Mouse (Mus musculus) stomach, postnatal 0 days (tissue): ENCODE results near the gene Iqcg. TPM values are rescaled to one million over a fixed set of nuclear protein-coding genes. Genes with fewer than 3 reads are reported as not detected.

Experiments used
- ATAC-seq: fragments of 200-750 bp; cut with Nextera tagmentation; 2 replicates; pipeline ENCODE4 v1.8.0; 2017; ENCODE audit not compliant: low FRiP score, low TSS enrichment
- DNase-seq: peaks from one replicate; pipeline ENCODE4 v3.0.0-alpha.2; 2016; ENCODE audit warnings: low spot score
- H3K27ac ChIP-seq: fragments of 300-500 bp; sonication (generic); replicated peaks from 2 replicates; pipeline ENCODE4 v1.5.1; 2014; ENCODE audit warnings: mild to moderate bottlenecking, control low read depth
- H3K27me3 ChIP-seq: fragments of 300-500 bp; sonication (generic); 2 replicates; pipeline ENCODE4 v1.6.1; 2014; ENCODE audit warnings: low read length; ENCODE audit not compliant: control insufficient read depth, insufficient read depth
- H3K36me3 ChIP-seq: fragments of 300-500 bp; sonication (generic); 2 replicates; pipeline ENCODE4 v1.6.1; 2014; ENCODE audit warnings: low read length, mixed read lengths; ENCODE audit not compliant: control insufficient read depth, insufficient read depth
- H3K4me1 ChIP-seq: fragments of 300-500 bp; sonication (generic); replicated peaks from 2 replicates; pipeline ENCODE4 v1.6.1; 2014; ENCODE audit warnings: antibody characterized with exemption; ENCODE audit not compliant: control insufficient read depth, insufficient read depth
- H3K4me2 ChIP-seq: fragments of 300-500 bp; sonication (generic); replicated peaks from 2 replicates; pipeline ENCODE4 v1.6.1; 2014; ENCODE audit warnings: low read depth, mild to moderate bottlenecking, control low read depth, moderate library complexity
- H3K4me3 ChIP-seq: fragments of 300-500 bp; sonication (generic); 2 replicates; pipeline ENCODE4 v1.5.1; 2014; ENCODE audit warnings: low read depth, low read length, control low read depth
- H3K9ac ChIP-seq: fragments of 300-500 bp; sonication (generic); 2 replicates; pipeline ENCODE4 v1.6.1; 2014; ENCODE audit warnings: mild to moderate bottlenecking, low read length, control low read depth, mixed read lengths
- H3K9me3 ChIP-seq: fragments of 300-500 bp; sonication (generic); 2 replicates; pipeline ENCODE4 v1.6.1; 2016; ENCODE audit warnings: low read length; ENCODE audit not compliant: control insufficient read depth
- CTCF ChIP-seq: IDR thresholded peaks from 2 replicates; pipeline ENCODE4 v1.5.1; 2016; ENCODE audit warnings: antibody characterized with exemption, low read depth, mild to moderate bottlenecking, moderate library complexity
- EP300 ChIP-seq: optimal IDR thresholded peaks from 2 replicates; pipeline ENCODE3; 2016; ENCODE audit warnings: antibody characterized with exemption
- WGBS: fragments of 180-500 bp; shearing (Covaris S2); extraction: QIAGEN DNeasy Blood & Tissue Kit; methylation state at CpG from one replicate; pipeline ENCODE4 v1.1.7; 2014; 5-methylcytosine and 5-hydroxymethylcytosine counted together
- polyA plus RNA-seq: library from polyadenylated mRNA; unstranded; fragments of >200 nt; fragmentation: Nextera tagmentation; extraction: Ambion mirVana; gene quantifications from 2 replicates; pipeline ENCODE4 v1.2.1, GENCODE M21; 2015

Gene Iqcg
- polyA plus RNA-seq, 1 experiment from 2014 or later, result 0.98 TPM

DNA sequence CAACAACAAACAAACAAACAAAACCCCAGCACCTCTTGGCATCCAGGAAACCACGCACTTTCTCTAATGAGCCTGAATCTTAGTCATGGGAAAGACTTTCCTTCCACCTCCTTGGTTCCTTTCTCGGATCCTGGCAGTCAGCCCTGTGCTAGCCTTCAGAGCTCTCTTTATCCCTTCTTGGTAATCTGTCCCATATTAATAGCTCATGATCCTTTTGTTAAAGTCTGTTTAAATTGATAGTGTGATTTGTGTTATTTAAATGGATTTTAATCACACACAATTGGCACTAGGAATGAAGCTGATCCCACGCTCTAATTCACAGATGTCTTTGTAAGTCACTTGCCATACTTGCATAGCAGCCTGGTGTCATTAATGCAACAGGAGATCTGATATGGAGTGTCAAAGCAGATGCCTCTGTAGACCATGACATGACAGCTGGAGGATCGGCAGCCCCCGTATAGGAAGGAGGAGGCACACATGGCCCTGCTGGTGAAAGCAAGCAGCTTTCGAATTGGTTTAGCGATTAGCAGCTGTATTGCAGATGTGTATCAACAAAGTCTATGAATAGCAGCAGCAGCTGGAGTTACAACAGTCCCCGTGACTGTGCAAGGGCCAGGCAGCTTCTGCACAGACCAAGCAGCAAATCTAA lies 31.4 kb downstream of the Iqcg start:
- Histone ChIP-seq H3K4me1 (no peaks in the 10 kb centered on the region), H3K9me3 (no peaks in the 10 kb centered on the region), H3K27ac (no peak overlapping the region), H3K27me3 (no peaks in the 10 kb centered on the region), H3K4me2 (no peak overlapping the region), H3K9ac (no peak overlapping the region), H3K4me3 (no peak overlapping the region), H3K36me3 (no peaks in the 10 kb centered on the region)
- TF ChIP-seq EP300 (no peak), CTCF (no peak)
- DNase-seq (no peak), ATAC-seq (no peak)
- WGBS, result 46% methylated on average over 8 of the region's 8 CpGs

DNA sequence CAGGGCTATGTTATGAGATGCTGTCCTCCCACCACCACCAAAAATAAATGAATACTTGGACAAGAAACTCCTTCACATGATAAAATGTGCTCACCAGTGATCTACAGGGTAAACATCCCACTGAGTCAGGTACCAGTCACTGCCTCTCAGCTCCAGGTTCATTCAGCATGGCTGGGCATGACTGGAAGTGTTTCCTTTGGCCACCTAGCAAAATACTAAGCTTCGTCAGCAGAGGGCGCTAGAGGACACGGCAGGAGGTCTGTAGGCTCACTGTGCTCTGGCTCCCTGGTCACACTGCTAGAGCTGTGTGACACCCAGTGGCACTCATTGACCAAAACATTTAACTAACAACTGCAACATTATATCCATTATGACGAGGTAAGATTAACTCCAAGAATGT lies 32.3 kb downstream of the Iqcg start:
- H3K4me1 ChIP-seq, result no peaks in the 10 kb centered on the region
- no peak overlapping the region for H3K27ac ChIP-seq
- peak; percentile 90 for DNase-seq
- no peak overlapping the region for H3K4me2 ChIP-seq
- no peaks in the 10 kb centered on the region for H3K27me3 ChIP-seq
- WGBS, result 3% methylated on average over 4 of the region's 4 CpGs
- TF ChIP-seq EP300 (no peak), CTCF (peak; percentile 99)
- no peak overlapping the region for H3K4me3 ChIP-seq
- peak; percentile 91 for ATAC-seq
- H3K9me3 ChIP-seq, result no peaks in the 10 kb centered on the region
- no peak overlapping the region for H3K9ac ChIP-seq
- no peaks in the 10 kb centered on the region for H3K36me3 ChIP-seq

DNA sequence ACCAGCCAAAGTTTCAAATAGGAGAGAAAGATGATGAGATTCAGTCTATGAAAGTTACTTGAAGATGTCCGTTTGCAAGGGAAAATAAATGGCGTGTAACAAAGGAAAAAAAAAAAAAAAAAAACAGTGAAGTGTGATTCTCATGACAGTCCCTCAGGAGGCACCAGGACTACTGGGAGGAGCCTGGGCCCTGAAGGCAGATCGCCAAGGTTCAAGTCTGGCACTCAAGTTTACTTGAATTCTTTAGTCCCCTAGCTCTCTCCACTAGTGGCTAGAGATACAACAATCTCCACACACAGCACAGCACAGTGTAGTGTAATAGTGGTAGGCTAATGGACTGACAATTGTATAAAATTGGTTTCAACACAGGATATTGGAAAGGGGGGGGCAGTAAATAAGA lies 34.6 kb downstream of the Iqcg start:
- H3K9ac ChIP-seq, result no peak overlapping the region
- H3K9me3 ChIP-seq, result no peaks in the 10 kb centered on the region
- 75% methylated on average over 3 of the region's 3 CpGs for WGBS
- no peaks in the 10 kb centered on the region for H3K4me1 ChIP-seq
- TF ChIP-seq CTCF (no peak), EP300 (no peak)
- ATAC-seq (no peak), DNase-seq (no peak)
- H3K27me3 ChIP-seq, result no peaks in the 10 kb centered on the region
- H3K27ac ChIP-seq, result no peak overlapping the region
- no peaks in the 10 kb centered on the region for H3K36me3 ChIP-seq
- H3K4me2 ChIP-seq, result no peak overlapping the region
- no peak overlapping the region for H3K4me3 ChIP-seq

DNA sequence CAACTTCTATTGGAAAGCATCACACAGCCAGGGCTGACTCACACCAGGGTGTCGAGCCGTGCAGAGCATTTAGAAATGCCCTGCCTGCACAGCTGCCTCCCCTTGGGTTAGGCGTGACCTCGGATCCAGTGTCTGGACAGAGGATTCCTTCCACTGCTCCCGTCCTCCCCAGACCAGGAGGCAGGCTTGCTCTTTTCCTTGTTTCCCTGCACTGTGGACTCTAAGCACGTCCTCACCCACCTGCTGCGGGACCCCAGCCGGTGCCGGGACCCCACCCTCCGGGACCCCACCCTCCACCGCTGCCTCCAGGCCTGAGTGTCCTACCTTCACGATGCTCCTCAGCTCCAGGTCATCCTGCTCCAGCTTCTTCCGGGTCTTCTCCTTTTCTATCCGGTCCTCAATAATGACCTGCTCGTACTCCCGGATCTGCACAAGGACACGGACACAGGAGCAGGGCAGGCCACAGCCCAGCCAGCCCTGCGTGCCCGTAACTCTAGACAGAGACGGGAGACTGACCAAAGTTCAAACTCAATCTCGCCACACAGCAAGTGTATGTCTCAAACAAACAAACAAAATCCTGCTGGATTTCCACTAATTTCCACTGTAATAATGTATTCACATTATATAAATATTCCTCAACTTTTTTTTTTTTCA lies 36.8 kb downstream of the Iqcg start:
- H3K27me3 ChIP-seq, result no peaks in the 10 kb centered on the region

DNA sequence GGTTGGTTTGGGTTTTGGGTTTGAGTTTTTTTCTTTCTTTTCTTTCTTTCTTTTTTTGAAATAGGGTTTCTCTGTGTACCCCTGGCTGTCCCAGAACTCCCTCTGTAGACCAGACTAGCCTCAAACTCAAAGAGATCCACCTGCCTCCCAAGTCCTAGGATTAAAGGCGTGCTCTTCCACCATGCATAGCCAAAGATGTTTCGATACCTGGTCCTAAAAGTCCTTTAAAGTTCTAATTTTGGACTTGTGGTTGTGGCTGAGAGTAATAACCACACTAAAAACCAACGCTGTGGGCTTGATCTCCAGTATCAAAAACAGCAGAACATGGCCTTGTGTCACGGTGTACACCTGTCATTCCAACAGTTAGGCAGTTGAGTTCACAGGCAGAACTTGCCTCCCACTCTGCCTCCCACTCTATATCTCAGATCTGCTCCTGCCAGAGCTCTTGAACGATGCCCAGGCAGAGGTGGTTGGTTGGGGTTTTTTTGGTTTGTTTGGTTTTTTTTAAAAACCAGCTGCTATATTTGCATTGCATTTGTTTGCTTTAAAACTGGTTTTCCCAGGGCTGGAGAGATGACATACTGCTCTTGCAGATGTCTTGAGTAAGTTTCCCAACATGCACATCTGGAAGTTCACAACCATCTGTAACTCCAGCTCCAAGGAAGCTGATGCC lies 38.2 kb downstream of the Iqcg start:
- H3K27ac ChIP-seq, result no peak overlapping the region
- no peaks in the 10 kb centered on the region for H3K9me3 ChIP-seq
- no peak overlapping the region for H3K4me2 ChIP-seq
- no peaks in the 10 kb centered on the region for H3K4me1 ChIP-seq
- no peak for ATAC-seq
- no peaks in the 10 kb centered on the region for H3K27me3 ChIP-seq
- H3K36me3 ChIP-seq, result peaks cover 7% of the 10 kb centered on the region
- 60% methylated on average over 5 of the region's 5 CpGs for WGBS
- no peak for DNase-seq
- H3K4me3 ChIP-seq, result no peak overlapping the region
- H3K9ac ChIP-seq, result no peak overlapping the region
- TF ChIP-seq CTCF (no peak), EP300 (no peak)

More for the DNA sequence above, 36.8 kb downstream of the Iqcg start:
- ATAC-seq, result peak; percentile 34; the same call in 1 of the 2 replicates
- whole genome bisulfite sequencing, result 59% methylated on average over 21 of the region's 21 CpGs
- Histone ChIP-seq H3K4me2 (no peak overlapping the region), H3K4me3 (no peak overlapping the region), H3K36me3 (no peaks in the 10 kb centered on the region), H3K27ac (no peak overlapping the region), H3K9ac (peak overlapping the region; percentile 35; the same call in 1 of the 2 replicates), H3K9me3 (no peaks in the 10 kb centered on the region), H3K4me1 (no peaks in the 10 kb centered on the region)
- TF ChIP-seq CTCF (no peak), EP300 (no peak)
- peak; percentile 29 for DNase-seq

DNA sequence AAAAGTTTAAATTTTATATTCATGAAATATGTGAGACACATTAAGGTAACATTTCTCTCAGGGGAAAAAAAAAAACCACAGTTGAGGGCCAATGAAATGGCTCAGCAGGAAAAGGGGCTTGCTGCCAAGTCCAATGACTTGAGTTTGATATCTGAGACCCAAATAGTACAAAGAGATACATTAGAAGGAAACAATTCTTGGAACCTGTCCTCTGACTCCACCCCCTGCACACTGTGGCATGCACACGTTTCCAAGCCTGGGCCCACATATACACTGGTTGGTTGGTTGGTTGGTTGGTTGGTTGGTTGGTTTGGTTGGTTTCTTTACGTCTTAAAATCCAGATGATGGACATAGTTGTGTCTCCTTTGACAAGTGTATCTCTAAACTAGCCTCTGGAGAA lies 40.0 kb downstream of the Iqcg start:
- H3K27ac ChIP-seq, result no peak overlapping the region
- peaks cover 14% of the 10 kb centered on the region for H3K36me3 ChIP-seq
- no peaks in the 10 kb centered on the region for H3K4me1 ChIP-seq
- 78% methylated on average over 2 of the region's 2 CpGs for WGBS
- H3K27me3 ChIP-seq, result no peaks in the 10 kb centered on the region
- no peak overlapping the region for H3K4me2 ChIP-seq
- H3K4me3 ChIP-seq, result no peak overlapping the region
- H3K9me3 ChIP-seq, result no peaks in the 10 kb centered on the region
- H3K9ac ChIP-seq, result no peak overlapping the region
- no peak for TF ChIP-seq CTCF
- TF ChIP-seq EP300, result no peak
- DNase-seq (no peak), ATAC-seq (no peak)
